Mouse (Mus musculus): ENCODE data around the gene Serinc5.

DNA sequence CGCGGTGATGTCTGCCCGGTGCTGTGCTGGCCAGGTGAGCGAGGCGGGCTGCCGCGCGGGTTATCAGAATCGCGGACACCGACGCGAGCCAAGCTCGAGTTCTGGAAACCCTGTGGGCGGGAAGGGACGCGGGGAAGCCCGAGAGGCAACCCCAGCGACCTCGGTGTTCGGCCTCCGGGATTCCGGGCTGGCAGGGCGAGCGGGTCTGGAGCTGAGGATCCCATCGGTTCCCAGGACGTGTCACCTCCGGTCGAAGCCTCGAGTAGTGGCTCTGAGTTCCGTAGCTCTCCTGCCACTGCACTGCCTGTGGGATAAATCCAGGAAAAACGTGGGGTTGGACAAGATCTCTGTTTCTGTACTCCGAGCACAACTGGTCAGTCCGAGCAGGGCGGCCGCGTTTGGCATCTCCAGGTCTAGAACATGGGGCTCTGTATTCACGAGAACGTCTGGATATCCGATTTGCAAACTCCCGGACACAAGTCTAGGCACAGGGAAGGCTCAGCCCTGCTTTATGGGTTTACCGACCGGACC, 428 bp downstream of the Serinc5 start:
- no peak for TF ChIP-seq CTCF (IDR thresholded peaks at IDR 0.05; ENCODE audit: extremely low read depth, insufficient read length, insufficient replicate concordance, low read depth, low read length)
- no peak for TF ChIP-seq POLR2A (IDR thresholded peaks at IDR 0.05; ENCODE audit: low read depth, low read length)

Measured in small intestine, adult 2 months (tissue).